Mouse (Mus musculus): ENCODE data around the gene Hils1. TPM values are rescaled to one million over a fixed set of nuclear protein-coding genes. Genes with fewer than 3 reads are reported as not detected.

The Hils1 gene
- polyA plus RNA-seq, 1 experiment from 2014 or later, result 0.61 TPM

GRCm38 (mm10) chr11:94933584-94933983 lies 33.8 kb upstream of the Hils1 start:
- Histone ChIP-seq H3K4me2 (ENCODE audit: low read depth, low read length) (peak overlapping the region; percentile 71), H3K9me3 (ENCODE audit: control insufficient read depth, low read length) (no peaks in the 10 kb centered on the region), H3K36me3 (ENCODE audit: control insufficient read depth, insufficient read depth, low read length) (peaks cover 11% of the 10 kb centered on the region), H3K27me3 (replicated peaks; ENCODE audit: control insufficient read depth, insufficient read depth, low read length) (no peaks in the 10 kb centered on the region), H3K27ac (replicated peaks; ENCODE audit: low read depth, low read length) (peak overlapping the region; percentile 96), H3K9ac (ENCODE audit: low read depth, low read length) (peak overlapping the region; percentile 43), H3K4me1 (ENCODE audit: control insufficient read depth, insufficient read depth, low read length) (peaks cover 49% of the 10 kb centered on the region), H3K4me3 (ENCODE audit: low read depth, low read length) (no peak overlapping the region)
- peak; percentile 27 for ATAC-seq (ENCODE audit: low read depth)
- WGBS, result 2% methylated on average over 8 of the region's 8 CpGs
- DNase-seq (ENCODE audit: low spot score), result peak; percentile 94

- Histone ChIP-seq H3K4me3 (ENCODE audit: low read depth, low read length) (no peak overlapping the region; the same call in 1 of the 2 replicates), H3K36me3 (ENCODE audit: control insufficient read depth, insufficient read depth, low read length) (peaks cover 20% of the 10 kb centered on the region), H3K27ac (replicated peaks; ENCODE audit: low read depth, low read length) (peak overlapping the region; percentile 96), H3K9me3 (ENCODE audit: control insufficient read depth, low read length) (no peaks in the 10 kb centered on the region), H3K27me3 (replicated peaks; ENCODE audit: control insufficient read depth, insufficient read depth, low read length) (no peaks in the 10 kb centered on the region), H3K4me1 (ENCODE audit: control insufficient read depth, insufficient read depth, low read length) (peaks cover 42% of the 10 kb centered on the region), H3K4me2 (ENCODE audit: low read depth, low read length) (peak overlapping the region; percentile 71), H3K9ac (ENCODE audit: low read depth, low read length) (0 out of 2 replicates have a peak overlapping the region, but pooled peaks have one; percentile 43)
- peak; percentile 80 for DNase-seq (ENCODE audit: low spot score)
- no peak for ATAC-seq (ENCODE audit: low read depth)
- 20% methylated on average over 11 of the region's 11 CpGs for WGBS
Observed at GRCm38 (mm10) chr11:94934526-94934925, 32.9 kb upstream of the Hils1 start.

- H3K36me3 ChIP-seq (ENCODE audit: control insufficient read depth, insufficient read depth, low read length), result peaks cover 35% of the 10 kb centered on the region
- peak within 1 kb of the TSS; percentile 91 for H3K9ac ChIP-seq (ENCODE audit: low read depth, low read length)
- peak within 1 kb of the TSS; percentile 71 for H3K4me2 ChIP-seq (ENCODE audit: low read depth, low read length)
- peaks cover 31% of the 10 kb centered on the region for H3K4me1 ChIP-seq (ENCODE audit: control insufficient read depth, insufficient read depth, low read length)
- no peaks in the 10 kb centered on the region for H3K27me3 ChIP-seq (replicated peaks; ENCODE audit: control insufficient read depth, insufficient read depth, low read length)
- H3K9me3 ChIP-seq (ENCODE audit: control insufficient read depth, low read length), result no peaks in the 10 kb centered on the region
- peak within 1 kb of the TSS; percentile 96 for H3K27ac ChIP-seq (replicated peaks; ENCODE audit: low read depth, low read length)
- 9% methylated on average over 19 of the region's 19 CpGs for WGBS
- peak; percentile 94 for DNase-seq (ENCODE audit: low spot score)
- peak; percentile 63 for ATAC-seq (ENCODE audit: low read depth)
- H3K4me3 ChIP-seq (ENCODE audit: low read depth, low read length), result peak within 1 kb of the TSS; percentile 68
Observed at GRCm38 (mm10) chr11:94936045-94936444, 31.3 kb upstream of the Hils1 start, which contains the start of gene Col1a1. Col1a1 (plus strand) TSS chr11:94936224.

- peak; percentile 56 for ATAC-seq (ENCODE audit: low read depth)
- WGBS, result 2% methylated on average over 14 of the region's 17 CpGs
Observed at GRCm38 (mm10) chr11:94936851-94937295, 30.5 kb upstream of the Hils1 start.

GRCm38 (mm10) chr11:94937335-94937781 lies 30.0 kb upstream of the Hils1 start:
- ATAC-seq (ENCODE audit: low read depth) (peak; percentile 28), DNase-seq (ENCODE audit: low spot score) (peak; percentile 86)
- Histone ChIP-seq H3K27me3 (replicated peaks; ENCODE audit: control insufficient read depth, insufficient read depth, low read length) (no peaks in the 10 kb centered on the region), H3K9me3 (ENCODE audit: control insufficient read depth, low read length) (no peaks in the 10 kb centered on the region), H3K36me3 (ENCODE audit: control insufficient read depth, insufficient read depth, low read length) (peaks cover 49% of the 10 kb centered on the region), H3K4me3 (ENCODE audit: low read depth, low read length) (peak overlapping the region; percentile 68), H3K27ac (replicated peaks; ENCODE audit: low read depth, low read length) (peak overlapping the region; percentile 96), H3K4me1 (ENCODE audit: control insufficient read depth, insufficient read depth, low read length) (peaks cover 27% of the 10 kb centered on the region), H3K4me2 (ENCODE audit: low read depth, low read length) (peak overlapping the region; percentile 71), H3K9ac (ENCODE audit: low read depth, low read length) (peak overlapping the region; percentile 91)
- under 1% methylated on average over 18 of the region's 18 CpGs for WGBS

More at GRCm38 (mm10) chr11:94936851-94937295, 30.5 kb upstream of the Hils1 start:
- Histone ChIP-seq H3K9ac (ENCODE audit: low read depth, low read length) (peak overlapping the region; percentile 91), H3K27ac (replicated peaks; ENCODE audit: low read depth, low read length) (peak overlapping the region; percentile 96), H3K27me3 (replicated peaks; ENCODE audit: control insufficient read depth, insufficient read depth, low read length) (no peaks in the 10 kb centered on the region), H3K4me2 (ENCODE audit: low read depth, low read length) (peak overlapping the region; percentile 71), H3K4me1 (ENCODE audit: control insufficient read depth, insufficient read depth, low read length) (peaks cover 31% of the 10 kb centered on the region), H3K4me3 (ENCODE audit: low read depth, low read length) (peak overlapping the region; percentile 68), H3K9me3 (ENCODE audit: control insufficient read depth, low read length) (no peaks in the 10 kb centered on the region), H3K36me3 (ENCODE audit: control insufficient read depth, insufficient read depth, low read length) (peaks cover 44% of the 10 kb centered on the region)
- DNase-seq (ENCODE audit: low spot score), result peak; percentile 95

- no peaks in the 10 kb centered on the region for H3K27me3 ChIP-seq (replicated peaks; ENCODE audit: control insufficient read depth, insufficient read depth, low read length)
- peaks cover 53% of the 10 kb centered on the region for H3K36me3 ChIP-seq (ENCODE audit: control insufficient read depth, insufficient read depth, low read length)
- peak overlapping the region; percentile 68 for H3K4me3 ChIP-seq (ENCODE audit: low read depth, low read length)
- peaks cover 23% of the 10 kb centered on the region for H3K4me1 ChIP-seq (ENCODE audit: control insufficient read depth, insufficient read depth, low read length)
- peak; percentile 9 for DNase-seq (ENCODE audit: low spot score)
- H3K9me3 ChIP-seq (ENCODE audit: control insufficient read depth, low read length), result no peaks in the 10 kb centered on the region
- peak overlapping the region; percentile 71 for H3K4me2 ChIP-seq (ENCODE audit: low read depth, low read length)
- peak overlapping the region; percentile 91 for H3K9ac ChIP-seq (ENCODE audit: low read depth, low read length)
- no peak for ATAC-seq (ENCODE audit: low read depth)
- H3K27ac ChIP-seq (replicated peaks; ENCODE audit: low read depth, low read length), result peak overlapping the region; percentile 96
- 3% methylated on average over 15 of the region's 15 CpGs for WGBS
Observed at GRCm38 (mm10) chr11:94937787-94938186, 29.6 kb upstream of the Hils1 start.

GRCm38 (mm10) chr11:94938296-94938695 lies 29.1 kb upstream of the Hils1 start:
- no peak for ATAC-seq (ENCODE audit: low read depth)
- peak; percentile 46 for DNase-seq (ENCODE audit: low spot score)
- Histone ChIP-seq H3K36me3 (ENCODE audit: control insufficient read depth, insufficient read depth, low read length) (peaks cover 58% of the 10 kb centered on the region), H3K4me1 (ENCODE audit: control insufficient read depth, insufficient read depth, low read length) (peaks cover 18% of the 10 kb centered on the region), H3K27ac (replicated peaks; ENCODE audit: low read depth, low read length) (peak overlapping the region; percentile 96), H3K27me3 (replicated peaks; ENCODE audit: control insufficient read depth, insufficient read depth, low read length) (no peaks in the 10 kb centered on the region), H3K9ac (ENCODE audit: low read depth, low read length) (peak overlapping the region; percentile 91), H3K4me2 (ENCODE audit: low read depth, low read length) (peak overlapping the region; percentile 71), H3K9me3 (ENCODE audit: control insufficient read depth, low read length) (no peaks in the 10 kb centered on the region), H3K4me3 (ENCODE audit: low read depth, low read length) (peak overlapping the region; percentile 68)
- WGBS, result 21% methylated on average over 9 of the region's 9 CpGs

GRCm38 (mm10) chr11:94939280-94939679 lies 28.1 kb upstream of the Hils1 start:
- Histone ChIP-seq H3K27me3 (replicated peaks; ENCODE audit: control insufficient read depth, insufficient read depth, low read length) (no peaks in the 10 kb centered on the region), H3K4me1 (ENCODE audit: control insufficient read depth, insufficient read depth, low read length) (peaks cover 10% of the 10 kb centered on the region), H3K9ac (ENCODE audit: low read depth, low read length) (peak overlapping the region; percentile 91), H3K4me2 (ENCODE audit: low read depth, low read length) (peak overlapping the region; percentile 71), H3K36me3 (ENCODE audit: control insufficient read depth, insufficient read depth, low read length) (peaks cover 68% of the 10 kb centered on the region), H3K9me3 (ENCODE audit: control insufficient read depth, low read length) (no peaks in the 10 kb centered on the region), H3K4me3 (ENCODE audit: low read depth, low read length) (peak overlapping the region; percentile 68), H3K27ac (replicated peaks; ENCODE audit: low read depth, low read length) (peak overlapping the region; percentile 96)
- ATAC-seq (ENCODE audit: low read depth), result no peak
- peak; percentile 75 for DNase-seq (ENCODE audit: low spot score)
- 19% methylated on average over 4 of the region's 4 CpGs for WGBS

- H3K36me3 ChIP-seq (ENCODE audit: control insufficient read depth, insufficient read depth, low read length), result peaks cover 86% of the 10 kb centered on the region
- peak overlapping the region; percentile 91 for H3K9ac ChIP-seq (ENCODE audit: low read depth, low read length)
- H3K9me3 ChIP-seq (ENCODE audit: control insufficient read depth, low read length), result no peaks in the 10 kb centered on the region
- peak overlapping the region; percentile 71 for H3K4me2 ChIP-seq (ENCODE audit: low read depth, low read length)
- DNase-seq (ENCODE audit: low spot score) (peak; percentile 3), ATAC-seq (ENCODE audit: low read depth) (no peak)
- 0 out of 2 replicates have a peak overlapping the region, but pooled peaks have one; percentile 7 for H3K4me3 ChIP-seq (ENCODE audit: low read depth, low read length)
- 38% methylated on average over 8 of the region's 9 CpGs for WGBS
- H3K4me1 ChIP-seq (ENCODE audit: control insufficient read depth, insufficient read depth, low read length), result no peaks in the 10 kb centered on the region
- no peaks in the 10 kb centered on the region for H3K27me3 ChIP-seq (replicated peaks; ENCODE audit: control insufficient read depth, insufficient read depth, low read length)
- H3K27ac ChIP-seq (replicated peaks; ENCODE audit: low read depth, low read length), result peak overlapping the region; percentile 96; the same call in 1 of the 2 replicates
Observed at GRCm38 (mm10) chr11:94941121-94941520, 26.3 kb upstream of the Hils1 start.
